Mouse (Mus musculus) CH12.LX (cell line): ENCODE data around the gene D16Ertd472e. TPM values are rescaled to one million over a fixed set of nuclear protein-coding genes. Genes with fewer than 3 reads are reported as not detected.
A peak's percentile ranks its signal among the peaks of the same experiment; 100 is the strongest.

Experiments used
- DNase-seq: peaks from one replicate; pipeline ENCODE4 v3.0.0-alpha.2; 2013; ENCODE audit errors: extremely low read depth
- H3K27ac ChIP-seq: 2 replicates; pipeline ENCODE4 v1.5.1; 2012; ENCODE audit warnings: low read depth, mild to moderate bottlenecking, control low read depth, moderate library complexity; ENCODE audit not compliant: insufficient read depth
- H3K27me3 ChIP-seq: replicated peaks from 2 replicates; pipeline ENCODE3; 2012; ENCODE audit warnings: inconsistent platforms
- H3K36me3 ChIP-seq, 2 experiments: replicated peaks in 1 of 2; 2 replicates each; pipeline versions ENCODE3 to v1.6.1; 2012; ENCODE audit warnings: inconsistent platforms in 1 of 2, low read length in 1 of 2, mild to moderate bottlenecking in 1 of 2, mixed read lengths in 1 of 2, moderate library complexity in 1 of 2; ENCODE audit not compliant: control insufficient read depth in 1 of 2, insufficient read depth in 1 of 2
- H3K4me1 ChIP-seq, 2 experiments: 2 replicates each; pipeline ENCODE4 v1.6.1; 2012; ENCODE audit warnings: inconsistent platforms in 1 of 2, moderate library complexity in 1 of 2; ENCODE audit not compliant: insufficient read depth in 2 of 2, control insufficient read depth in 1 of 2
- H3K4me2 ChIP-seq: 2 replicates; pipeline ENCODE4 v1.6.1; 2012; ENCODE audit warnings: low read depth, mild to moderate bottlenecking, control low read depth; ENCODE audit not compliant: poor library complexity, insufficient read depth, severe bottlenecking
- H3K4me3 ChIP-seq, 3 experiments: fragments of 150-350 bp in 1 of 3; sonication (generic) in 1 of 3; replicated peaks in 1 of 3; 2 replicates each; pipeline versions ENCODE3 to v1.5.1; 2011 to 2012; ENCODE audit warnings: low read depth in 2 of 3, low read length in 2 of 3, mild to moderate bottlenecking in 2 of 3, moderate library complexity in 2 of 3, control low read depth in 1 of 3, improper control_type of control experiment in 1 of 3, inconsistent platforms in 1 of 3, mixed read lengths in 1 of 3; ENCODE audit not compliant: poor library complexity in 1 of 3
- H3K79me2 ChIP-seq: replicated peaks from 2 replicates; pipeline ENCODE4 v1.6.1; 2012; ENCODE audit warnings: mild to moderate bottlenecking, moderate library complexity; ENCODE audit not compliant: control insufficient read depth, poor library complexity, insufficient read depth, severe bottlenecking; ENCODE audit errors: extremely low read depth
- H3K9ac ChIP-seq: 2 replicates; pipeline ENCODE4 v1.6.1; 2012; ENCODE audit warnings: low read depth, mild to moderate bottlenecking, control low read depth, moderate library complexity; ENCODE audit not compliant: insufficient read depth
- H3K9me3 ChIP-seq: replicated peaks from 2 replicates; pipeline ENCODE3; 2012; ENCODE audit warnings: low read length, inconsistent platforms, mixed read lengths
- BHLHE40 ChIP-seq: IDR thresholded peaks from 2 replicates; pipeline ENCODE4 v1.6.1; 2011; ENCODE audit warnings: mild to moderate bottlenecking, low read depth, low read length, improper control_type of control experiment
- CHD1 ChIP-seq: IDR thresholded peaks from 2 replicates; pipeline ENCODE4 v1.6.1; 2012; ENCODE audit warnings: low read depth, low read length, improper control_type of control experiment, inconsistent platforms
- ELF1 ChIP-seq: IDR thresholded peaks from 2 replicates; pipeline ENCODE4 v1.6.1; 2014; ENCODE audit warnings: low read depth, mild to moderate bottlenecking, inconsistent platforms, low read length, improper control_type of control experiment
- IRF4 ChIP-seq: IDR thresholded peaks from 2 replicates; pipeline ENCODE4 v1.6.1; 2014; ENCODE audit warnings: low read depth, mild to moderate bottlenecking, inconsistent platforms, low read length, improper control_type of control experiment
- JUN ChIP-seq: IDR thresholded peaks from 2 replicates; pipeline ENCODE4 v1.6.1; 2011; ENCODE audit warnings: low read depth, mild to moderate bottlenecking, low read length, improper control_type of control experiment, moderate library complexity; ENCODE audit not compliant: insufficient read depth
- JUND ChIP-seq: conservative IDR thresholded peaks from 2 replicates; pipeline ENCODE4 v1.6.1; 2011; ENCODE audit warnings: low read depth, low read length, improper control_type of control experiment
- KAT2A ChIP-seq: IDR thresholded peaks from 2 replicates; pipeline ENCODE4 v1.6.1; 2012; ENCODE audit warnings: low read length, improper control_type of control experiment, inconsistent platforms; ENCODE audit not compliant: insufficient replicate concordance
- MAX ChIP-seq: IDR thresholded peaks from 2 replicates; pipeline ENCODE4 v1.6.1; 2011; ENCODE audit warnings: low read length, improper control_type of control experiment
- MEF2A ChIP-seq: IDR thresholded peaks from 2 replicates; pipeline ENCODE4 v1.6.1; 2014; ENCODE audit warnings: low read depth, mild to moderate bottlenecking, inconsistent platforms, low read length, improper control_type of control experiment, borderline replicate concordance
- MXI1 ChIP-seq: IDR thresholded peaks from 2 replicates; pipeline ENCODE4 v1.6.1; 2011; ENCODE audit warnings: mild to moderate bottlenecking, low read depth, low read length, improper control_type of control experiment
- MYC ChIP-seq: IDR thresholded peaks from 2 replicates; pipeline ENCODE4 v1.6.1; 2011; ENCODE audit warnings: low read depth, mild to moderate bottlenecking, improper control_type of control experiment, low read length
- NRF1 ChIP-seq: IDR thresholded peaks from 2 replicates; pipeline ENCODE4 v1.6.1; 2014; ENCODE audit warnings: low read depth, mild to moderate bottlenecking, inconsistent platforms, low read length, improper control_type of control experiment, moderate library complexity
- PAX5 ChIP-seq: IDR thresholded peaks from 2 replicates; pipeline ENCODE4 v1.6.1; 2012; ENCODE audit warnings: low read length, inconsistent platforms, mixed read lengths
- POLR2A ChIP-seq: IDR thresholded peaks from 2 replicates; pipeline ENCODE4 v1.6.1; 2011; ENCODE audit warnings: low read depth, mild to moderate bottlenecking, improper control_type of control experiment, low read length
- POLR2AphosphoS2 ChIP-seq: IDR thresholded peaks from 2 replicates; pipeline ENCODE4 v1.6.1; 2011; ENCODE audit warnings: low read depth, low read length, improper control_type of control experiment
- SIN3A ChIP-seq: IDR thresholded peaks from 2 replicates; pipeline ENCODE4 v1.6.1; 2012; ENCODE audit warnings: low read length, improper control_type of control experiment, inconsistent platforms
- SMC3 ChIP-seq: IDR thresholded peaks from 2 replicates; pipeline ENCODE4 v1.6.1; 2011; ENCODE audit warnings: low read depth, low read length, improper control_type of control experiment
- TCF12 ChIP-seq: IDR thresholded peaks from 2 replicates; pipeline ENCODE4 v1.6.1; 2014; ENCODE audit warnings: low read depth, mild to moderate bottlenecking, inconsistent platforms, low read length, improper control_type of control experiment
- USF1 ChIP-seq: IDR thresholded peaks from 2 replicates; pipeline ENCODE4 v1.6.1; 2014; ENCODE audit warnings: low read depth, mild to moderate bottlenecking, inconsistent platforms, low read length, improper control_type of control experiment
- ZNF384 ChIP-seq: IDR thresholded peaks from 2 replicates; pipeline ENCODE4 v1.6.1; 2012; ENCODE audit warnings: low read depth, low read length, improper control_type of control experiment, inconsistent platforms
- dilution Hi-C: fragments of 300-500 bp; cut with MboI; formaldehyde crosslinking; loops from 2 replicates; pipeline ENCODE4 v1.14.3; 2020; ENCODE audit warnings: low sequenced_read_pairs; ENCODE audit not compliant: extremely low pct_unique_long_range_greater_than_20kb, extremely low pct_ligation_motif_present
- in situ Hi-C: fragments of 300-500 bp; cut with MboI; formaldehyde crosslinking; loops from 3 replicates; pipeline ENCODE4 v1.14.3; 2019; ENCODE audit warnings: low sequenced_read_pairs, low pct_ligation_motif_present, low pct_unique_long_range_greater_than_20kb, mixed read lengths
- polyA plus RNA-seq: library from polyadenylated mRNA; unstranded; fragments of >175 nt; gene quantifications from 2 replicates; pipeline ENCODE4 v1.2.1, GENCODE M21; 2012; ENCODE audit warnings: low read depth; ENCODE audit not compliant: insufficient read length
- total RNA-seq, 2 experiments: library from RNA; depleted of rRNA; stranded (reverse); fragments of 300-350 nt in 1 of 2; fragments of >200 nt in 1 of 2; gene quantifications; 2 replicates each; pipeline ENCODE4 v1.2.3; 2012 to 2014

The D16Ertd472e gene
- total and polyA plus RNA-seq, 3 experiments, result 40.6 to 77.5 (median 65.4) TPM

DNA sequence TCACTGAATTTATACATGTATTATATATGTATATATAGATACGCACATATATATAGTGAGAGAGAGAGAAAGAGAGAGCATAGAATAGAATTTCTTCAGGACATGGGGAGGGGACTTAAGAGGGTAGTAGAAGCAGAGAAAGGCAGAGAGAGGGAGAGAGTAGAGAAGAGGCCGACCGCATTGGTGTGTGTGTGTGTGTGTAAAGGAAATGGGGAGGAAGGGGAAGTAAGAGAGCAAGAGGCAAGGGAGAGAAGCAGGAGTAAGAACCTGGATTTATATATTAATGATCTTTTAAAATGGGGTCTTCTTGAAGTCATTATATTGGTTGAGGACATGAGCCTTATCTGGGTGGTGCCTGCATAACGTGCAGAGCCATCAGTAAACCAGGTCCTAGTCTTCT is 53.5 kb downstream of the D16Ertd472e start:
- Histone ChIP-seq H3K79me2 (no peaks in the 10 kb centered on the region), H3K9me3 (no peaks in the 10 kb centered on the region), H3K4me2 (no peak overlapping the region), H3K27ac (no peak overlapping the region), H3K4me3 (no peak overlapping the region), H3K9ac (no peak overlapping the region), H3K36me3 (no peaks in the 10 kb centered on the region), H3K27me3 (no peaks in the 10 kb centered on the region), H3K4me1 (peaks cover 3 to 4% of the 10 kb centered on the region in 2 experiments; a peak in 1 of 4 replicates)
- DNase-seq, result no peak
- dilution Hi-C loops, result no loop called here
- TF ChIP-seq TCF12 (no peak), IRF4 (no peak), ZNF384 (no peak), BHLHE40 (no peak), POLR2A (no peak), MXI1 (no peak), ELF1 (no peak), CHD1 (no peak), JUN (no peak), KAT2A (no peak), MEF2A (no peak), POLR2AphosphoS2 (no peak), USF1 (no peak), SMC3 (no peak), JUND (no peak), NRF1 (no peak), MYC (no peak), SIN3A (no peak), MAX (no peak), PAX5 (no peak)
- in situ Hi-C loops, result no loop called here

DNA sequence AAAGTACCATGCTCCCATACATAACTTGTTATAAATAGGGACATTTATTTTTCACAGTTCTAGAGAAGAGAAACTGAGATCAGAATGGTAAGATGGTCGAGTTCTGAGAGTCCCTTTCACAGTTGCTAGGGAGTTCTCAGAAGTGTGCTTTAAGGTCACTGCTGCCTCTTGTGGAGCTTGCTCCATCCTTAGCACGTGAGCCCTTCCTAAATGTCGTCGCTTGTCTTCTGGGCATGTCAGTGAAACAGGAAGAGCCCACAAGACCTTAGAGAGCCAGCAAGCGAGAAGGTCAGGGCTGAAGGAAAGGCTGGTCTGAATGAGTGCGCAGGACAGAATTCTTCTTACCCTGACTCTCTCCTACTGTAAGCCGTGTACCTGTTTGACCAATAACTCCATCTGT is 57.8 kb downstream of the D16Ertd472e start:
- Histone ChIP-seq H3K9me3 (no peaks in the 10 kb centered on the region), H3K4me3 (no peak overlapping the region), H3K4me2 (no peak overlapping the region), H3K4me1 (peaks cover 0 to 20% of the 10 kb centered on the region in 2 experiments; a peak in 3 of 4 replicates), H3K27ac (no peak overlapping the region), H3K27me3 (no peaks in the 10 kb centered on the region)
- in situ Hi-C loops (no loop called here), dilution Hi-C loops (no loop called here)
- no peak for DNase-seq
- no peak for TF ChIP-seq MXI1
- TF ChIP-seq USF1, result no peak
- peak; percentile 65 for TF ChIP-seq BHLHE40
- TF ChIP-seq, all 38 proteins: peak for 1
- no peak overlapping the region for H3K9ac ChIP-seq
- H3K79me2 ChIP-seq, result no peaks in the 10 kb centered on the region
- no peaks in the 10 kb centered on the region for H3K36me3 ChIP-seq
